Mouse (Mus musculus) cerebellum, adult 18-20 months (tissue): ENCODE data around the gene Cerkl.
A peak's percentile ranks its signal among the peaks of the same experiment; 100 is the strongest.

Source experiments
- DNase-seq, 2 experiments: peaks; one replicate each; pipeline ENCODE4 v3.0.0; 2021

Cerkl gene

GRCm38 (mm10) chr2:79372154-79372467, 84.5 kb downstream of the Cerkl start:
- no peak for DNase-seq

- no peak for DNase-seq
These were observed 85.0 kb downstream of the Cerkl start for GRCm38 (mm10) chr2:79371326-79372153.

GRCm38 (mm10) chr2:79370711-79371312, 85.8 kb downstream of the Cerkl start:
- DNase-seq, result peak in 1 of 2 experiments; percentile 26

- no peak for DNase-seq
These were observed 86.7 kb downstream of the Cerkl start for GRCm38 (mm10) chr2:79369905-79370304.

- no peak for DNase-seq
These were observed 87.5 kb downstream of the Cerkl start for GRCm38 (mm10) chr2:79369061-79369524.

GRCm38 (mm10) chr2:79368661-79369060, 87.9 kb downstream of the Cerkl start:
- DNase-seq, result no peak

- DNase-seq, result peak; percentile 47 to 50
These were observed 88.8 kb downstream of the Cerkl start for GRCm38 (mm10) chr2:79367451-79368450.

- no peak for DNase-seq
These were observed 92.7 kb downstream of the Cerkl start for GRCm38 (mm10) chr2:79363920-79364319.

- no peak for DNase-seq
These were observed 94.6 kb downstream of the Cerkl start for GRCm38 (mm10) chr2:79362029-79362428.

- no peak for DNase-seq
These were observed 98.8 kb downstream of the Cerkl start for GRCm38 (mm10) chr2:79357835-79358234.

- DNase-seq, result no peak
These were observed 101.8 kb downstream of the Cerkl start for GRCm38 (mm10) chr2:79354773-79355172.

GRCm38 (mm10) chr2:79352100-79352802, 104.3 kb downstream of the Cerkl start:
- DNase-seq, result no peak

GRCm38 (mm10) chr2:79351179-79352099, 105.1 kb downstream of the Cerkl start:
- no peak for DNase-seq

GRCm38 (mm10) chr2:79343115-79343514, 113.5 kb downstream of the Cerkl start:
- no peak for DNase-seq

GRCm38 (mm10) chr2:79339003-79339402, 117.6 kb downstream of the Cerkl start:
- no peak for DNase-seq

GRCm38 (mm10) chr2:79336141-79336540, 120.4 kb downstream of the Cerkl start:
- DNase-seq, result no peak

- no peak for DNase-seq
These were observed 121.9 kb downstream of the Cerkl start for GRCm38 (mm10) chr2:79334661-79335060.

GRCm38 (mm10) chr2:79328079-79328478, 128.5 kb downstream of the Cerkl start:
- no peak for DNase-seq

GRCm38 (mm10) chr2:79316182-79316880, 140.3 kb downstream of the Cerkl start:
- DNase-seq, result no peak

- DNase-seq, result no peak
These were observed 141.5 kb downstream of the Cerkl start for GRCm38 (mm10) chr2:79315108-79315507.

- no peak for DNase-seq
These were observed 144.1 kb downstream of the Cerkl start for GRCm38 (mm10) chr2:79312499-79312898.
